Mouse (Mus musculus) mouse embryonic stem cell (cell line): ENCODE data around the gene Grin2a.

Experiments
- in situ Hi-C, 2 experiments: fragments of 300-500 bp; cut with MboI; formaldehyde crosslinking; loops; 1 replicate in 1 of 2; 3 replicates in 1 of 2; pipeline ENCODE4 v1.14.3; 2019 to 2020; ENCODE audit warnings: low sequenced_read_pairs in 2 of 2, low pct_unique_long_range_greater_than_20kb in 1 of 2, mixed read lengths in 1 of 2; ENCODE audit not compliant: unreplicated experiment in 1 of 2

The Grin2a gene

DNA sequence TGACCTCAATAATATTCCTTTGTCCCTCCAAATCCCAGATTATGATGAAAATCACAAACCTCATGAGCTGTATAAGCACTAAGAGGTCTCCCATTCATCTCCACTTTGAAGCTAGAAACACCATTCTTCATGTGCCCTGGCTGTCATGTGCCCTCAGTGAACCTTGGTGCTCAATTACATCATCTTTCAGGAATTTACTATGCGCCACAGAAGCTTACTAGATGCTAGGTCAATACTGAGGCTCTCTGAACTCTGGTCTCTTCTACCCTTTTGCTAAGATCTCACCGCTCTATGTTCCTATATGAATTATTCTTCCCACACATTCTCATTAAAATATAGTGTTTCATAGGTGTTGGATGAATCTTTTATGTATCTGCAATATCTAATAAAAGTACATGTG lies 387.9 kb downstream of the Grin2a start:
- in situ Hi-C loops = no loop called here

- in situ Hi-C loops = no loop called here
Observed at GRCm38 (mm10) chr16:9603983-9604382, 391.4 kb downstream of the Grin2a start.

DNA sequence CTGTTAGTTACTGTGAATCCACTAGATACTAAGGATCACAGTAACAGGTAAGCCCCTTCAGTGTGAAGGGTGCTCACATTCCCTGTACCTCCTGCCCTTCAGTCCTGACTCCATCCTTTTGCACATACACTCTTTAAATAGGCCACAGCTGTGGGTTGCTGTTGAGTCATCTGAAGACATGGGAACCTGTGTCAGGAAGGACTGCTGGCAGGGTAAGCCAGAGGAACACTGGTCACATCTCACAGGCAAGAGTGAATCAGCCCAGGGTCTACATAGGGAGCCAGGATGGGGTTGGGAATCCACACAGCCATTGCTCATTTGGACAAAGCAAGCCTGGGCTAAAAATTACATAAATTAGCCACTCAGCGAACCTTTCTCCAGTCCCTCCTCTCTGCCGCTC lies 392.8 kb downstream of the Grin2a start:
- in situ Hi-C loops = no loop called here

GRCm38 (mm10) chr16:9589176-9589575 lies 406.2 kb downstream of the Grin2a start:
- in situ Hi-C loops = no loop called here

- in situ Hi-C loops = no loop called here
Observed at GRCm38 (mm10) chr16:9588431-9588830, 406.9 kb downstream of the Grin2a start.

DNA sequence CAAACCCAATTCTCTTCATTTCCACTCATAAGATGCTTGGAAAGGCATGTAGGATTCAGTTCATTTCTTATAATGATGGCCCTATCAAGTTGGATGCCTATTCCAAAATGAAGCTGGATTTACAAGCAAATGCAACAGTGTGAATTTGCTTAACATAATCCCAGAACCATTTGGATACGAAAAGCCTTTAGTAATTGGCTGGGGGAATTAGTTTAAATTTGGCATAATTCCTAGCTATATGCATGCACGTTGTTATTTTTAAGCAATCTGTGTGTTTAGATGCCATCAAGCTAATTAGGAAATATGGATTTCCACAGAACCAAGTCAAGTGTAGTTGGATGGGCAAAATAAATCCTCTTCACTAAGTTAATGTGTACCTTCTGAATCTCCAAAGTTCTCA lies 411.4 kb downstream of the Grin2a start:
- in situ Hi-C loops = no loop called here

GRCm38 (mm10) chr16:9571793-9572192 lies 423.6 kb downstream of the Grin2a start:
- in situ Hi-C loops = no loop called here

DNA sequence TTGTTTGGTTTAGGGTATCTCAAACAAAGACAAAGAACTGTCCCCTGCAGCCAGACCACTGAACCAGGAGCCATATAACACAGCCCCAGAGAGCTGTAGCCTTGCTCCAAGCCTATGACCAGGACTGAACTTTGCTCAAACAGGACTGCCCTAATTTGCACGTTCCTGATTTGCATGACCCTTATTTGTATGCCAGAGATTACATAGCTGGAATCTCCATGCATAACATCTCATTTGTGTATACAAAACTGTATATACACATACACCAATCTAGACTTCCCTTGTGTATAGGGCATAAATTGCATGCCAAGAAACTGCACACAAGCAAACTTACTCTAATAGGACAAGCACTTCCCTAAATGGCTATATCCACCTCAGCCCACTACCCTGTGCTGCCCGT lies 428.1 kb downstream of the Grin2a start:
- in situ Hi-C loops = no loop called here

DNA sequence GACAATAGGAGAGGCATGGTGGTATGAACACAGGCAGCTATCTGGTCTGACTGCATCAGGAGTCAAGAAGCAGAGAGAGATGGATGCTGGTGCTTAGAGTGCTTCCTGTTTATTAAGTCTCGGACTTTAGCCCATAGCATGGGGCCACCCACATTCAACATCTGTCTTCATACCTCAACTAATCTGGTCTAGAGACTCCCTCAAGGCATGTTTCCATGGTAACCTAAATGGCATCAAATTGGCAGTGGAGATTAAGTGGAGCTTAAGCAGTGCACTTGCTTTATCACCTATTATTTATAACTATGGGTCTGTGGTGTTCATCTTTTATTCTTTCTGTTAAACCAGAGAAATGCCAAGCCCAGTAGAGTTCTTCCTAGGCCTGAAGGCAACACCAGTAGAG lies 433.5 kb downstream of the Grin2a start:
- in situ Hi-C loops = no loop called here

GRCm38 (mm10) chr16:9535196-9535595 lies 460.2 kb downstream of the Grin2a start:
- in situ Hi-C loops = no loop called here

DNA sequence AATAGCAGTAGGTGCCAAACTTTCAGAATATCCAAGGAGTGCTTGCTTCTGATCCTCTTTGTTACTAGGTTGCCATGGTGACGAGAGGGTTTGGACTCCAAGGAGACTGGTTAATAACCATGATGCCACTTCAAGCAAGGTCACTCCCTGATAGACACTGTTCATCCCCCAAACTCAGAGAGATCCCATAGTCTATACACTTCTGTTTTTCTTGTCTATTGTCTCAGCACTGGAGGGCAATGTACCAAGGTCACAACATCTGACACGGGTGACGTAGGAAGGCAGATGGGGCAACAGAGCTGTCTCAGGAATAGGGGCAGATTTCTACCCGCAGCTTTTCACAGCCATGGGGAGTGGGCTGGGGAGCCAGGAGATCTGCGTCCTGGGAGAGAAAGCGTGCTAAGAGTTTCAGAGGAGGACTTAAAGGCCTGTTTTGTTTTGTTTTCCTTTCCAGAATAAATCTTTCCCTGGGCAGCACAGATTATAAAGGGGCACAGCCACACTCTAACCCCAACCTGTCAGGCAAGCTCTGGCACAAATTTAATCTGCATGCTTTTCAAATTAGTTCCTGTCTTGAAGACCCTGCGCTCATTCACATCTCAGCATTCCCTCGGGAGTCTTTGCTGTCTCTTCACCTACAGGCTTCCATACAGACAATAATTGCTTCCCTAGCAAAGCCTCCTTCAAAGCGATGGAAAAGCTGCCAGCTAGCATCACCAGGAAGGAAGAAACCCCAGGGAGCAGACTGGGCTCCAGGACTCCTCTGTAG lies 461.6 kb downstream of the Grin2a start:
- in situ Hi-C loops = no loop called here

DNA sequence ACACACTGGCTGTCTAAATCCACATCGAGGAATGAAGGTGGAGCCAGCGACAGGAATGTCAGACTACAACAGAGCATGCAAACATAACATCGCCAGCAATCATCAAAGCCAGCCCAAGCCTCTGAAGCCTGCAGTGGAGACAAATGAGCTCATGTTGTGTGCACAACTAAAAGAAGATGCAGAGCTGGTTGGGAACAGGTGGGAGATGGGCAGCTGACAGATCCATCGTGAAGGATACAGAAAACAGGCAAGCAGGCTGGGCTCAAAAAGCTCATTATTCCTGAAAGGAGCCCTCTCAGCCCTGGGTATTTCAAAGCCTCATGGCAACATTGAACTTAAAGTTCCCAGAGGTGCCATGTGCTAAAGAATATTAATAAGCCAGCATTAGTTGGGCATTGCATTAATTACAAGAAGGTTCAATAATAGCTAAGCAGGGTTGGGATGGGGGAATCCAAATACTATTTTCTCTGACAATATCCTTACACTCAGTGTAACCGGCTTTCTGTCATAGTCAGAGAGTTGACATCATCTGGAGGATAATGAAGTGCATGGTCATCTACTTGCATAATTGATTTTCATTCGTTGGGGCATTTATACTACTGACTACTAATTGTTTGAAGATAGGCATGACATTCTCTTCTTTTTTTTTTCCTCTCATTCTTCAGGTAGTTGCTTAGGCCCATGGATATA lies 462.4 kb downstream of the Grin2a start:
- in situ Hi-C loops = no loop called here

DNA sequence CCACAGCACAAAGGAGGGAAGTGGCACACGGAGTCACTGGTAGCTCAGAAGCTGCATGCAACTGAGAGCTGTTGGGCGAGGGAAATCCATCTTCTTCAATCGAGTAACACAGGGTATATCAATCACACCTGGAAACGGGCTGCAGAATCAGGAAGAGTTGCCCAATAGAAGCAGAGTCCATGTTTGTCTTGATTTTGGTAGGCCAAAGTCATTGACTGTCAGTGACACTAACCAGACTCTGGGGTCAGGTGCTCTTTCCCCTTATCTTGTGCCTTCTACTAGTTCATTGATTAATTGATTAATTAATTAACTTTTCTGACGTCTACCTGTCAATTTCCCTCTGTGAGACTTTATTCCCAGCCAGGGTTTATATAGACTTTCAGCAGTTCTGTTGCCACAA lies 468.1 kb downstream of the Grin2a start:
- in situ Hi-C loops = no loop called here

GRCm38 (mm10) chr16:9523314-9523713 lies 472.0 kb downstream of the Grin2a start:
- in situ Hi-C loops = no loop called here
